Mouse (Mus musculus) limb, embryonic 12.5 days (tissue): ENCODE measurements around the gene Sec16a. TPM values are rescaled to one million over a fixed set of nuclear protein-coding genes. Genes with fewer than 3 reads are reported as not detected.
"Not testable (repeated sequence)": the region's sequence is repeated elsewhere in the genome, so short reads cannot be mapped to it uniquely, and the experiment has no call there.

Experiments used
- ATAC-seq: fragments of 200-750 bp; cut with Nextera tagmentation; 2 replicates; pipeline ENCODE4 v1.8.0; 2017; ENCODE audit warnings: low read depth, moderate TSS enrichment; ENCODE audit not compliant: insufficient number of reproducible peaks, insufficient read depth, low FRiP score, low TSS enrichment
- H3K27ac ChIP-seq: fragments of 300-500 bp; sonication (generic); 2 replicates; pipeline ENCODE4 v1.5.1; 2016; ENCODE audit warnings: mild to moderate bottlenecking, moderate library complexity
- H3K27me3 ChIP-seq: fragments of 300-500 bp; sonication (generic); 2 replicates; pipeline ENCODE4 v1.6.1; 2016; ENCODE audit warnings: mild to moderate bottlenecking, moderate library complexity
- H3K36me3 ChIP-seq: fragments of 300-500 bp; sonication (generic); 2 replicates; pipeline ENCODE4 v1.6.1; 2016; ENCODE audit warnings: mild to moderate bottlenecking, moderate library complexity
- H3K4me1 ChIP-seq: fragments of 300-500 bp; sonication (generic); replicated peaks from 2 replicates; pipeline ENCODE4 v1.6.1; 2016
- H3K4me2 ChIP-seq: fragments of 300-500 bp; sonication (generic); 2 replicates; pipeline ENCODE4 v1.6.1; 2016; ENCODE audit warnings: mild to moderate bottlenecking, moderate library complexity
- H3K4me3 ChIP-seq: fragments of 300-500 bp; sonication (generic); replicated peaks from 2 replicates; pipeline ENCODE4 v1.5.1; 2016; ENCODE audit warnings: mild to moderate bottlenecking
- H3K9ac ChIP-seq: fragments of 300-500 bp; sonication (generic); replicated peaks from 2 replicates; pipeline ENCODE4 v1.6.1; 2016; ENCODE audit warnings: mild to moderate bottlenecking, moderate library complexity
- H3K9me3 ChIP-seq: fragments of 300-500 bp; sonication (generic); 2 replicates; pipeline ENCODE4 v1.6.1; 2016; ENCODE audit warnings: mild to moderate bottlenecking, moderate library complexity
- WGBS: fragments of 180-500 bp; shearing (Covaris S2); methylation state at CpG from one replicate; pipeline ENCODE4 v1.1.7; 2016; 5-methylcytosine and 5-hydroxymethylcytosine counted together
- polyA plus RNA-seq: library from polyadenylated mRNA; unstranded; fragments of >200 nt; fragmentation: Nextera tagmentation; extraction: Ambion mirVana; gene quantifications from 2 replicates; pipeline ENCODE4 v1.2.1, GENCODE M21; 2016

Sec16a gene
- polyA plus RNA-seq, 1 experiment from 2014 or later = 25.6 TPM

DNA sequence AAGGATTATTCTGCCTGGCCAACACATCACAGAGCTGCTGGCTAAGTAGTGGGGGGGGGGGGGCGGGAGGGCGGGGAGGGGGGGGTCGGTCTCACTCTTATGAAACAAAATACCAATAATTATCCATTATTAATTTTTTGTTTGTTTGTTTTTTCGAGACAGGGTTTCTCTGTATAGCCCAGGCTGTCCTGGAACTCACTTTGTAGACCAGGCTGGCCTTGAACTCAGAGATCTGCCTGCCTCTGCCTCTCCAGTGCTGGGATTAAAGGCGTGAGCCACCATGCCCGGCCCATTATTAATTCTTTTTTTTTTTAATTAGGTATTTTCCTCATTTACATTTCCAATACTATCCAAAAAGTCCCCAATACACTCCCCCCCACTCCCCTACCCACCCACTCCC, 64.1 kb downstream of the Sec16a start:
- WGBS = 28% methylated on average over 6 of the region's 6 CpGs
- not testable (repeated sequence) for ATAC-seq, H3K27me3 ChIP-seq, H3K4me1 ChIP-seq, H3K9me3 ChIP-seq
- peak overlapping the region; percentile 53; the same call in 1 of the 2 replicates for H3K27ac ChIP-seq
- H3K36me3 ChIP-seq = peaks cover 70% of the 10 kb centered on the region
- peak overlapping the region; percentile 87 for H3K4me3 ChIP-seq
- peak overlapping the region; percentile 80; the same call in 1 of the 2 replicates for H3K9ac ChIP-seq
- H3K4me2 ChIP-seq = peak overlapping the region; percentile 93

DNA sequence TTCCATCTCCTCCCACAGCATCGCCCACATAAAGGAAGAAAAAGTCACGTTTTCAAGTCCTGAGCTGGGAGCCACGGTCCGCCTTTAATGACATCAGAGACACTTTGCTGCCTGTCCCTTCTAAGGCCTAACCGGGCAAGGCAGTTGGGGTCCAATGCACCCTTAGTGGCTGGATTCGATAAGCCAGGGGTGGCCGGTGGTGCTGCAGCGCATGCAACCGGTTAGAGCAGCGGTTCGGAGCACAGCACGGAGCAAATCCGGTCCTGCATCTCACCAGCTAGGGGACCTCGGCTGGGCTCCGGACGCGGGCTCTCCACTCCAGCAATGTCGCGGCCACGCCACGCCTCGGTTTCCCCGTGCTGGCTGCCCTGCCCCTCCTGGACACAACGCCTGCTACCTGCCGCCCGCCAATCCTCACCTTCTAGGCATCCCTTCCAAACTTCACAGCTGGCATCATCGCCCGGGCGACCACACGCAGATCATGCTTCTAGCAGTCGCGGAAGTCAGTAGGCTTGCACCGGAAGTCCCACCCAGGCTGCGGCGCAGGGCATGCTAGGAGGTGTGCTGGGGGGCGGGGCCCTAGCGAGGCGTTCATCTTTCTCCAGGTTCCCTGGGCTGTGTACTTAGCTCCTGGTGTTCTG, 64.8 kb downstream of the Sec16a start, which contains the start of gene Snapc4:
Snapc4 (minus strand) TSS at position 523 of the 641 bp plus-strand sequence.
- under 1% methylated on average over 38 of the region's 38 CpGs for WGBS
- H3K9me3 ChIP-seq = no peaks in the 10 kb centered on the region
- peak within 1 kb of the TSS; percentile 93 for H3K4me2 ChIP-seq
- no peaks in the 10 kb centered on the region for H3K27me3 ChIP-seq
- peak within 1 kb of the TSS; percentile 87 for H3K4me3 ChIP-seq
- ATAC-seq = peak; percentile 97
- H3K9ac ChIP-seq = peak within 1 kb of the TSS; percentile 80
- H3K4me1 ChIP-seq = peaks cover 5% of the 10 kb centered on the region
- peaks cover 70% of the 10 kb centered on the region for H3K36me3 ChIP-seq
- H3K27ac ChIP-seq = peak within 1 kb of the TSS; percentile 53; the same call in 1 of the 2 replicates

- no peak for ATAC-seq
- no peaks in the 10 kb centered on the region for H3K9me3 ChIP-seq
- H3K36me3 ChIP-seq = peaks cover 99% of the 10 kb centered on the region
- H3K27me3 ChIP-seq = no peaks in the 10 kb centered on the region
- no peak overlapping the region for H3K27ac ChIP-seq
- no peak overlapping the region for H3K4me3 ChIP-seq
- no peaks in the 10 kb centered on the region for H3K4me1 ChIP-seq
- WGBS = 95% methylated on average over 8 of the region's 8 CpGs
- H3K4me2 ChIP-seq = no peak overlapping the region
- no peak overlapping the region for H3K9ac ChIP-seq
Measured at GRCm38 (mm10) chr2:26372396-26372795, 72.6 kb downstream of the Sec16a start.

DNA sequence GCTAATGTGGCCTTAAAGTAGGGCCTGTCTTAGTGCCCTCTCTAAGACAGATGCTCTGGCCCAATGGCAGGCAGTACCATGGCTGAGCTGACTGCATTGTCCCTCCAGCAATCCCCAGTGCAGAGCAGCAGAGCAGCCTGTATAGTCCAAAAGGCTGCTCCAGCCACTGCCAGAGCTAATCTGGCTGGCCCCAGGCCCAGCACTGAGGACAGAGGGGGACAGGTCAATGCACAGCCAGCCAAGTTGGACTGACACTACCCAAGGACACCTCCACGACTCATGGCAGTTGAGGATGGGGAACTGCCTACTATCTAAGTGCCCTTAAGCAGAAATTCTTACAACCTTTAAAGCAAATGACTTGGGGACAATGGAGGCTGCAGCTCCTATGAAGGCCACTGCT, 76.4 kb downstream of the Sec16a start:
- Histone ChIP-seq H3K27me3 (no peaks in the 10 kb centered on the region), H3K4me2 (no peak overlapping the region), H3K9me3 (no peaks in the 10 kb centered on the region), H3K36me3 (peaks cover 99% of the 10 kb centered on the region), H3K9ac (no peak overlapping the region), H3K4me1 (no peaks in the 10 kb centered on the region), H3K27ac (no peak overlapping the region), H3K4me3 (no peak overlapping the region)
- no peak for ATAC-seq
- 80% methylated on average over 1 of the region's 1 CpGs for WGBS

DNA sequence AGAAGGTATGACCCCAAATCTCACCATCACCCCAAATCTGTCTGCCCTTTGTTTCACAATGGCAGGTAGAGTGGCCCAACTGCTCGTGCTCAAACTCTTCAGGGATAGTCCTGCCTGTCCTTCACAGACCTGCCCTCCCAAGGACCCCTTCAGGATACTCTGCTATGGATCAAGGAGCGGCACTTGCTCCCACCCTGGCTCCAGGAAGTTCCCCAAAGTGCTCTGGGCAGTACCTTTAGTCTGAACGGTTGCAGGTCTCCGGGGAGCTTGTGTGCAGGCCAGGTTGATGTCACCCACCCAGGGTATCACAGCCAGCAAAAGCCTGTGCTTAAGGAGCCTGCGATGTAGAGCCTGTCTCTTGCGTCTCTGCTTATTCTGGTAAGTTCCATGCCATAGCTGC, 77.1 kb downstream of the Sec16a start:
- H3K4me1 ChIP-seq = no peaks in the 10 kb centered on the region
- H3K9ac ChIP-seq = no peak overlapping the region
- peaks cover 98% of the 10 kb centered on the region for H3K36me3 ChIP-seq
- no peak overlapping the region for H3K27ac ChIP-seq
- H3K4me3 ChIP-seq = no peak overlapping the region
- no peak overlapping the region for H3K4me2 ChIP-seq
- H3K9me3 ChIP-seq = no peaks in the 10 kb centered on the region
- H3K27me3 ChIP-seq = no peaks in the 10 kb centered on the region
- 93% methylated on average over 6 of the region's 6 CpGs for WGBS
- ATAC-seq = no peak

DNA sequence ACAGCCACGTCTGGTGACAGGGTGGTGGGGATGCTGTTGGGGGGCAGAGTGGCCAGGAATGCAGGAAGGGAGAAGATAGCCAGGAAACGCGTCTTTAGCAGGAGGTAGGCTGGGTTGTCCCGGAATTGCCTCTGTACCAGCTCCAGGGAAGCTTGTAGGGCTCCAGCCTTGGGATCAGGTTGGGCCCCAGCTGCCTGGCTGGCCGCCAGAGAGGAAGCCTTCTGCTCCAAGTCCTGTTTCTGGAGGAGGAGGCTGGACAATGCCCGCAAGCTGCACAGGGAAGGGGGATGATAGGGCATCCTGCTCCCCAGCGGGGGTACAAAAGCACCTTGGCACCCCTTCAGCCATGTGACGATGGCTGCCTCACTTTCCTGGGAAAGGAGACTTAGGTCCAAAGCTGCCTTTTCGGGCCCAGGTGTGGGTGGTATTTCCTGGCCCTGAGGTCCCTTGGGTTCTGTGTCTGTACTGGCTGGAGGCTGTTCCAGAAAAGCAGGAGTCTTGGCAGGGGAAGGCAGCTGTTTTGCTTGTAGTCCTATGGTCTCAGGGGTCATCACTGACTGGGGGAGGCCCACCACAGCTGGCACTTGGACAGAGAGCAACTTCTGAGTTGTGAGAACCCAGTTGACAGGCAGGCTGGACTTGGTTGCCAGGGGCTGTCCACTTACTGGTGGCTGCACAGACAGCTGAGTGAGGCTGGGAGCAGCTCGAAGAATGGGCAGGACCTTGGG, 80.1 kb downstream of the Sec16a start:
- Histone ChIP-seq H3K9me3 (no peaks in the 10 kb centered on the region), H3K9ac (no peak overlapping the region), H3K27ac (no peak overlapping the region), H3K4me1 (no peaks in the 10 kb centered on the region), H3K4me2 (no peak overlapping the region), H3K27me3 (no peaks in the 10 kb centered on the region), H3K4me3 (no peak overlapping the region), H3K36me3 (peaks cover 76% of the 10 kb centered on the region)
- no peak for ATAC-seq
- 88% methylated on average over 10 of the region's 10 CpGs for WGBS

DNA sequence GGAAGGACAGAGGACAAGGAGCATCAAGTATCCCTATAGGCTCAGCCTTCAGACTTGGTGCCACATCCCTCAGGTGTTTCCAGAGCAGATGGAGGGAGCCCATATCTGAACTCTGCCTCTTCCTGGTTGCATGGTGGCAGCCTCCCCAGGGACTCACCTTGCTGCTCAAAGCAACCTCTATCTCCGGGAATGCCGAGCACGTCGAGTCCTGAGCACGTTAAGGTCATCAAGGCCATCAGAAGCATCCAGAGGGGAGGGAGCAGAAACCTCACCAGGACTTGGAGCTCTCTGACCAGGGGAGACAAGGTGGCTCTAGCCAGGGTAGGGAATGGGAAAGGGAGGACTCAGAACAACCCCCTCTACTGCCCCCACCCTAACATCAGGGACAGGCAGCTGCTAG, 81.5 kb downstream of the Sec16a start:
- Histone ChIP-seq H3K9ac (no peak overlapping the region), H3K27me3 (no peaks in the 10 kb centered on the region), H3K4me1 (no peaks in the 10 kb centered on the region), H3K4me2 (no peak overlapping the region), H3K36me3 (peaks cover 61% of the 10 kb centered on the region), H3K9me3 (no peaks in the 10 kb centered on the region), H3K4me3 (no peak overlapping the region), H3K27ac (no peak overlapping the region)
- WGBS = 81% methylated on average over 5 of the region's 5 CpGs
- no peak for ATAC-seq

GRCm38 (mm10) chr2:26362991-26363390, 82.0 kb downstream of the Sec16a start:
- peaks cover 56% of the 10 kb centered on the region for H3K36me3 ChIP-seq
- no peaks in the 10 kb centered on the region for H3K9me3 ChIP-seq
- H3K4me3 ChIP-seq = no peak overlapping the region
- 82% methylated on average over 5 of the region's 5 CpGs for WGBS
- H3K27me3 ChIP-seq = no peaks in the 10 kb centered on the region
- ATAC-seq = no peak
- no peaks in the 10 kb centered on the region for H3K4me1 ChIP-seq
- H3K4me2 ChIP-seq = no peak overlapping the region
- no peak overlapping the region for H3K9ac ChIP-seq
- no peak overlapping the region for H3K27ac ChIP-seq

- no peak within 1 kb of the TSS for H3K4me2 ChIP-seq
- WGBS = 53% methylated on average over 3 of the region's 3 CpGs
- peaks cover 34% of the 10 kb centered on the region for H3K36me3 ChIP-seq
- H3K27ac ChIP-seq = no peak within 1 kb of the TSS
- H3K9ac ChIP-seq = no peak within 1 kb of the TSS
- H3K4me3 ChIP-seq = no peak within 1 kb of the TSS
- no peak for ATAC-seq
- H3K4me1 ChIP-seq = no peaks in the 10 kb centered on the region
- no peaks in the 10 kb centered on the region for H3K27me3 ChIP-seq
- no peaks in the 10 kb centered on the region for H3K9me3 ChIP-seq
Measured at GRCm38 (mm10) chr2:26360772-26361171, 84.2 kb downstream of the Sec16a start, which contains the start of gene Card9. Card9 (minus strand) TSS chr2:26360918.

DNA sequence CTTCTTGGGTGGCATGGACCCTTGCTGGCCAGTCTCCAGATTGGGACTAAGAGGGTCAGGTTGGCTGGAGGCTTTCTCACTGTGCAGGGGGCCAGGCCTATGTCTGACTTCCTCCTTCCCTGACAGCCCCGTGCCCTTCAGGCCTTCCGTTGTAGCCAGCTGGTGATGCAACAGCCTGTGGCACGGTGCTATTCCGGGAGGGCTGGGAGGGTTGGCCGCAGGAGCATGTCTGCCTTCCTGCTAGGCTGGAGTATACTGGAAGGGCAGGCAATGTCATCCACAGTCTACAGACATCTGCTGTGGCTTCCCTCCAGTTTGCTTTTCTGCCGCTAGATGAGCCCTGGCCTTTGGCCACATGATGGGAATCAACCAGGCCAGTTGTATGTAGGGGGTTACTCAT, 85.0 kb downstream of the Sec16a start:
- Histone ChIP-seq H3K4me3 (no peak overlapping the region), H3K9ac (no peak overlapping the region), H3K4me1 (no peaks in the 10 kb centered on the region), H3K27me3 (no peaks in the 10 kb centered on the region), H3K4me2 (no peak overlapping the region), H3K36me3 (peaks cover 26% of the 10 kb centered on the region), H3K9me3 (no peaks in the 10 kb centered on the region), H3K27ac (no peak overlapping the region)
- 85% methylated on average over 6 of the region's 6 CpGs for WGBS
- ATAC-seq = no peak
